Mouse (Mus musculus): ENCODE data around the gene Egfl7. TPM values are rescaled to one million over a fixed set of nuclear protein-coding genes. Genes with fewer than 3 reads are reported as not detected.
A peak's percentile ranks its signal among the peaks of the same experiment; 100 is the strongest.

Gene Egfl7
- polyA plus RNA-seq, 1 experiment from 2014 or later: 77.4 TPM

DNA sequence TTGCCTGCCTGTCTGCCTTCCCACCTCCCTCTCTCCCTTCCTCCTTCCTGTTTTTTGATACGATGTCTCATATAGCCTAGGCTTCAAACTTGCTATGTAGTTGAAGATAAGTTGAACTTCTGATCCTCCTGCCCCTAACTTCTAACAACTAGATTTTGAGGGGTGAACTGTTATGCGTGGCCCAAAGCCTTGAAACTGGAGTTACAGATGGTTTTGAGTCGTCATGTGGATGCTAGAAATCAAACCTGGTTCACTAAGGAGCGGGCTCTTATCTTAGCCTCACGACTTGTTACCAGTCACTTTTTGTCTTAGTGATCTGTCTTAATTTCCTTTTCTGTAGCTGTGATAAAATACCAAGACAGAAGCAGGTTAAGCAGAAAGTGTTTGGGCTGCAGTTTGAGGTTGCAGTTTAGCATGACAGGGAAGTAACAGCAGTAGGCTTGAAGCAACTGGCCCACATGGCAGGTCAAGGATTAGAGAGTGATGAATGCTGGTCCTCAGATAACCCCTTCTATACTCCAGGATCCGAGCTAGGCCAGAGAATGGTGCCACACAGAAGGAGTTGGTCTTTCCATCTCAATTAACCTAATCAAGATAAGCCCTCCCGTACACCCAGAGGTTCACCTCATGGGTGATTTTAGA lies 61.3 kb downstream of the Egfl7 start:
- Histone ChIP-seq H3K4me3 (replicated peaks) (no peak overlapping the region), H3K36me3 (peaks cover 29% of the 10 kb centered on the region), H3K27ac (no peak overlapping the region), H3K9me3 (no peaks in the 10 kb centered on the region), H3K4me1 (replicated peaks) (peaks cover 22% of the 10 kb centered on the region), H3K9ac (replicated peaks) (0 out of 2 replicates have a peak overlapping the region, but pooled peaks have one; percentile 37), H3K27me3 (no peaks in the 10 kb centered on the region), H3K4me2 (0 out of 2 replicates have a peak overlapping the region, but pooled peaks have one; percentile 23)
- 66% methylated on average over 7 of the region's 7 CpGs for WGBS
- no peak for ATAC-seq (ENCODE audit: insufficient number of reproducible peaks, insufficient read depth, low FRiP score, low TSS enrichment, low read depth)

MicroRNAs encoded within 50 kb of the gene (microRNA counts, 519-probe panel; counts per million panel counts)
- 8,114 counts per million, percentile 91 among the panel's probes with 10 or more counts for microRNA mmu-miR-126-3p
- microRNA mmu-miR-126-5p: 3,752 counts per million, percentile 23 among the panel's probes with 10 or more counts

Small RNAs within 50 kb of the gene (microRNA-seq; reads per million reads assigned to microRNA genes)
- gene Mir126a (not detected), gene Mir126b (not detected)

Other genes with a start within 250 kb of the Egfl7 start
- gene Dnlz, start 227.9 kb upstream of the Egfl7 start, polyA plus RNA-seq (2016; fragmentation: Nextera tagmentation; extraction: Ambion mirVana): 32.2 and 32.5 TPM in 2 replicates
- gene Card9, start 219.1 kb upstream of the Egfl7 start, polyA plus RNA-seq (2016; fragmentation: Nextera tagmentation; extraction: Ambion mirVana): 0.50 and 0.51 TPM in 2 replicates
- 36.7 and 39.4 TPM in 2 replicates for gene Snapc4, start 199.4 kb upstream of the Egfl7 start, polyA plus RNA-seq (2016; fragmentation: Nextera tagmentation; extraction: Ambion mirVana)
- 170 TPM in 2 replicates for gene Entr1, start 190.7 kb upstream of the Egfl7 start, polyA plus RNA-seq (2016; fragmentation: Nextera tagmentation; extraction: Ambion mirVana)
- 116 TPM in 2 replicates for gene Pmpca, start 190.7 kb upstream of the Egfl7 start, polyA plus RNA-seq (2016; fragmentation: Nextera tagmentation; extraction: Ambion mirVana)
- 29.1 and 30.3 TPM in 2 replicates for gene Inpp5e, start 170.8 kb upstream of the Egfl7 start, polyA plus RNA-seq (2016; fragmentation: Nextera tagmentation; extraction: Ambion mirVana)
- 25.6 and 33.0 TPM in 2 replicates for gene Sec16a, start 134.8 kb upstream of the Egfl7 start, polyA plus RNA-seq (2016; fragmentation: Nextera tagmentation; extraction: Ambion mirVana)
- gene Notch1, start 63.4 kb upstream of the Egfl7 start, polyA plus RNA-seq (2016; fragmentation: Nextera tagmentation; extraction: Ambion mirVana): 13.7 and 14.0 TPM in 2 replicates
- gene Gm20532, start 6.6 kb downstream of the Egfl7 start, polyA plus RNA-seq (2016; fragmentation: Nextera tagmentation; extraction: Ambion mirVana): 0.31 TPM in 1 of 2 replicates, not detected in the other
- gene Agpat2, start 24.4 kb downstream of the Egfl7 start, polyA plus RNA-seq (2016; fragmentation: Nextera tagmentation; extraction: Ambion mirVana): 17.1 and 18.4 TPM in 2 replicates
- 61.7 and 66.3 TPM in 2 replicates for gene Fam69b, start 48.4 kb downstream of the Egfl7 start, polyA plus RNA-seq (2016; fragmentation: Nextera tagmentation; extraction: Ambion mirVana)
- gene Lcn4, start 91.3 kb downstream of the Egfl7 start, polyA plus RNA-seq (2016; fragmentation: Nextera tagmentation; extraction: Ambion mirVana): not detected in 2 replicates